Mouse (Mus musculus): ENCODE results near the gene Dgki. TPM values are rescaled to one million over a fixed set of nuclear protein-coding genes. Genes with fewer than 3 reads are reported as not detected.

The Dgki gene
- polyA plus RNA-seq, 1 experiment from 2014 or later: 0.67 TPM

- Histone ChIP-seq H3K27ac (ENCODE audit: low read length) (no peak overlapping the region), H3K4me2 (ENCODE audit: low read depth, low read length) (no peak overlapping the region), H3K9me3 (ENCODE audit: control insufficient read depth, low read length) (no peaks in the 10 kb centered on the region), H3K4me1 (replicated peaks; ENCODE audit: control insufficient read depth, insufficient read depth, low read length) (no peaks in the 10 kb centered on the region), H3K36me3 (ENCODE audit: control insufficient read depth, insufficient read depth, low read length) (no peaks in the 10 kb centered on the region), H3K27me3 (ENCODE audit: control insufficient read depth, insufficient read depth, low read depth, low read length) (peaks cover 4% of the 10 kb centered on the region), H3K9ac (ENCODE audit: low read length) (no peak overlapping the region), H3K4me3 (ENCODE audit: low read length) (no peak overlapping the region)
- no peak for ATAC-seq (ENCODE audit: low read depth)
- 84% methylated on average over 1 of the region's 1 CpGs for WGBS
Observed at GRCm38 (mm10) chr6:37306616-37307015, 6.6 kb upstream of the Dgki start.

DNA sequence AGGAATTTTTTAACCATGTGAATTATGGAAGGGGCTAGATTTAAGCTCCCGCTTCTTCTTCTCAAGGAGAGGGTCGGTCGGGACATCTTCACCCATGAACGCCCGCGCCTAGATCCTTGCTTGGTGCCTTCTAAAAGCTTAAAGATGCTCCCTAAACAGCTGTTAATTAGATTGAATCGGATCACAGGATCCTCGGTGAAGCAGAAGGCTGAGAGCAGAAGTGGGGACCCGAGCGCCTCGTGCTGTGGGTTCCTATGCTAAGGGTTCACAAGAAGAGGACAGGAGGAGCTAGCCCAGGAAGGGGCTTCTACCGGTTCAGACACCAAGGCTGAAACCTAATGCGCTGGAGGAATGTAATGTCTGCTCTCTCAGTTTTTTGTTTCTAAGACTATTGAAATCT, 508 bp upstream of the Dgki start:
- Histone ChIP-seq H3K4me2 (ENCODE audit: low read depth, low read length) (peak overlapping the region; percentile 98), H3K4me3 (ENCODE audit: low read length) (peak overlapping the region; percentile 63; the same call in 1 of the 2 replicates), H3K9ac (ENCODE audit: low read length) (no peak overlapping the region), H3K27me3 (ENCODE audit: control insufficient read depth, insufficient read depth, low read depth, low read length) (peaks cover 46% of the 10 kb centered on the region), H3K9me3 (ENCODE audit: control insufficient read depth, low read length) (no peaks in the 10 kb centered on the region), H3K4me1 (replicated peaks; ENCODE audit: control insufficient read depth, insufficient read depth, low read length) (peaks cover 11% of the 10 kb centered on the region; the same call in 1 of the 2 replicates), H3K27ac (ENCODE audit: low read length) (no peak overlapping the region), H3K36me3 (ENCODE audit: control insufficient read depth, insufficient read depth, low read length) (no peaks in the 10 kb centered on the region)
- ATAC-seq (ENCODE audit: low read depth): no peak
- WGBS: 16% methylated on average over 13 of the region's 13 CpGs

DNA sequence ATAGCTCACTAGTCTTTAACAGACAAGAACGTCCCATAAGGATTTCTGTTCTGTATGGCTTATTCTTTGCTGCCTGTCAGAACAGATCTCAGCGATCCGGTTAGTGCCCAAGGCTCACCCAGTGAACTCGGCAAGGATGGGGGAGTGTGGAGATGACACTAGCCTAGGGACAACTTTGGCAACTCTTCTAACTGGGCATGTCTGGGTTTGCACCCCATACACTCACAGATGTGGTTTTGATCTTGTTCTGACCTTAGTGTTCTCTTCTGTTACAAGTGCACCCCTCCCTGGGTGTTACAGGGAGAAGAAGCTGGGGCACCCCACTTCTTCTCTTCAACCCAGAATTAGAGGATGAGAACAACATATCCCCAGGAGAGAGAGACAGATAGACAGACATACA, 1.0 kb downstream of the Dgki start:
- H3K4me1 ChIP-seq (replicated peaks; ENCODE audit: control insufficient read depth, insufficient read depth, low read length): peaks cover 11% of the 10 kb centered on the region; the same call in 1 of the 2 replicates
- no peak for ATAC-seq (ENCODE audit: low read depth)
- no peaks in the 10 kb centered on the region for H3K9me3 ChIP-seq (ENCODE audit: control insufficient read depth, low read length)
- H3K9ac ChIP-seq (ENCODE audit: low read length): no peak overlapping the region
- peak overlapping the region; percentile 98 for H3K4me2 ChIP-seq (ENCODE audit: low read depth, low read length)
- no peaks in the 10 kb centered on the region for H3K36me3 ChIP-seq (ENCODE audit: control insufficient read depth, insufficient read depth, low read length)
- WGBS: 26% methylated on average over 4 of the region's 4 CpGs
- H3K27ac ChIP-seq (ENCODE audit: low read length): no peak overlapping the region
- peaks cover 46% of the 10 kb centered on the region for H3K27me3 ChIP-seq (ENCODE audit: control insufficient read depth, insufficient read depth, low read depth, low read length)
- H3K4me3 ChIP-seq (ENCODE audit: low read length): peak overlapping the region; percentile 63

GRCm38 (mm10) chr6:37297744-37298482, 2.1 kb downstream of the Dgki start:
- Histone ChIP-seq H3K4me3 (ENCODE audit: low read length) (no peak overlapping the region), H3K9ac (ENCODE audit: low read length) (no peak overlapping the region), H3K27ac (ENCODE audit: low read length) (no peak overlapping the region), H3K4me2 (ENCODE audit: low read depth, low read length) (no peak overlapping the region), H3K36me3 (ENCODE audit: control insufficient read depth, insufficient read depth, low read length) (no peaks in the 10 kb centered on the region), H3K4me1 (replicated peaks; ENCODE audit: control insufficient read depth, insufficient read depth, low read length) (peaks cover 11% of the 10 kb centered on the region; the same call in 1 of the 2 replicates), H3K27me3 (ENCODE audit: control insufficient read depth, insufficient read depth, low read depth, low read length) (peaks cover 46% of the 10 kb centered on the region), H3K9me3 (ENCODE audit: control insufficient read depth, low read length) (no peaks in the 10 kb centered on the region)
- no peak for ATAC-seq (ENCODE audit: low read depth)
- 49% methylated on average over 8 of the region's 8 CpGs for WGBS

DNA sequence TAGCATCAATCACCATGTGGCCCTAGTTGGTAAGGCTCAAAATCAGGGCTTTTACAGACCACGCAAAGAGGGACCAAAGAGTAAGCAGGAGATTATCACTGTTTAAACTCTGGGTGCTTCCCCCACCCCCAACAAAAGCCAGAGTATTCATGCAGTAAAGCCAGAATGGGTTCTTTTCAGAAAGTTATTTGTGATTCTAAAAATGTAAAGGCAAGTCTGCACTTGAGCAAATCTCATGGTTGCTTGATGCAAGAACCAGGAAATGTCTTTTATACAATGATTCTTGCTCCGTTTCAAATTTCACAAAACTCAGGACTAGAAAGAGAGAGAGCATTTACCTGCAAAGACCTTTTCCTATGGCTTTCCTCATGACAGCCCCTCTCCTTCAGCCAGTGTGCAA, 7.9 kb downstream of the Dgki start:
- Histone ChIP-seq H3K4me3 (ENCODE audit: low read length) (no peak overlapping the region), H3K9me3 (ENCODE audit: control insufficient read depth, low read length) (no peaks in the 10 kb centered on the region), H3K4me2 (ENCODE audit: low read depth, low read length) (no peak overlapping the region), H3K27ac (ENCODE audit: low read length) (no peak overlapping the region), H3K27me3 (ENCODE audit: control insufficient read depth, insufficient read depth, low read depth, low read length) (no peaks in the 10 kb centered on the region), H3K4me1 (replicated peaks; ENCODE audit: control insufficient read depth, insufficient read depth, low read length) (no peaks in the 10 kb centered on the region), H3K9ac (ENCODE audit: low read length) (no peak overlapping the region), H3K36me3 (ENCODE audit: control insufficient read depth, insufficient read depth, low read length) (no peaks in the 10 kb centered on the region)
- no peak for ATAC-seq (ENCODE audit: low read depth)
- 73% methylated on average over 2 of the region's 2 CpGs for WGBS

DNA sequence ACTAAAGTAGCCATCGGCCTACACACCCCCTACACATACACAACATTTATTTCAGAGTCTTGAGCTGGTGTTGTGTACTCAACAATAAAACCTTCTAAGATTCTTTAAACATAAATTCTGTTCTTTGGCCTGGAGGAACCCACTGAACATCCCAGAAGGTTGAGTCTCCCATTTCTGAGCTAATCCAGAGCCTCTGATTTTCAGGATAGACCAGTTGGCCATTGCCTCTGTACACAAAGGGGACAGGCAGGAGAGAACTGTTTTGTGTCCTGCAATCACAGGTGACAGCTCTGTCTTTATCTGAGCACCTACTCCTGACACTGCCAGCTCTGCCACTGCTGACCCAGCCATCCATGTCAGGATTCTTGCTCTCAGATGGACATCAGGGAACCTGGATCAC, 8.8 kb downstream of the Dgki start:
- no peak for ATAC-seq (ENCODE audit: low read depth)
- H3K9me3 ChIP-seq (ENCODE audit: control insufficient read depth, low read length): no peaks in the 10 kb centered on the region
- no peak overlapping the region for H3K27ac ChIP-seq (ENCODE audit: low read length)
- no peaks in the 10 kb centered on the region for H3K36me3 ChIP-seq (ENCODE audit: control insufficient read depth, insufficient read depth, low read length)
- H3K4me2 ChIP-seq (ENCODE audit: low read depth, low read length): no peak overlapping the region
- 94% methylated on average over 1 of the region's 1 CpGs for WGBS
- no peaks in the 10 kb centered on the region for H3K27me3 ChIP-seq (ENCODE audit: control insufficient read depth, insufficient read depth, low read depth, low read length)
- no peak overlapping the region for H3K4me3 ChIP-seq (ENCODE audit: low read length)
- no peaks in the 10 kb centered on the region for H3K4me1 ChIP-seq (replicated peaks; ENCODE audit: control insufficient read depth, insufficient read depth, low read length)
- H3K9ac ChIP-seq (ENCODE audit: low read length): no peak overlapping the region

- no peaks in the 10 kb centered on the region for H3K9me3 ChIP-seq (ENCODE audit: control insufficient read depth, low read length)
- H3K4me2 ChIP-seq (ENCODE audit: low read depth, low read length): no peak overlapping the region
- H3K36me3 ChIP-seq (ENCODE audit: control insufficient read depth, insufficient read depth, low read length): no peaks in the 10 kb centered on the region
- no peak overlapping the region for H3K4me3 ChIP-seq (ENCODE audit: low read length)
- H3K27ac ChIP-seq (ENCODE audit: low read length): no peak overlapping the region
- 98% methylated on average over 3 of the region's 3 CpGs for WGBS
- no peaks in the 10 kb centered on the region for H3K27me3 ChIP-seq (ENCODE audit: control insufficient read depth, insufficient read depth, low read depth, low read length)
- H3K9ac ChIP-seq (ENCODE audit: low read length): no peak overlapping the region
- no peaks in the 10 kb centered on the region for H3K4me1 ChIP-seq (replicated peaks; ENCODE audit: control insufficient read depth, insufficient read depth, low read length)
- ATAC-seq (ENCODE audit: low read depth): no peak
Observed at GRCm38 (mm10) chr6:37290691-37291090, 9.3 kb downstream of the Dgki start.

DNA sequence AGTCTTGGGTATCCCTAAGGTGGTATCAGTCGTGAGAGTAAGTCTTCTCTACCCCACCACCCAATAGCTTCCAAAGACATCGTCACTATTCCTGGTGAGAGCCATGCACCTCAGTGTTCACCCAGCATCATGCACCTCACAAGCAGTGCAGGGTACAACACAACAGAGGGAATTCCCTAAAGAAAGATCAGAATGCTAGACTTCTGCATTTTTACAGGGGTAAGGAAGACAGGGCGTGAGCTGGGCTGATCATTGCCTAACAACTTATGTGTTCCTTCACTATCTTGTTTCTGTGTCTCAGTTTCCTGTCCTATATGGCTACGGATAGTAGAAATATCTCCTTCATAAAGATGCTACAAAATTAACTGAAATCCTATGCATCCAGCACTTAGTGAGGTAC, 13.8 kb downstream of the Dgki start:
- Histone ChIP-seq H3K27ac (ENCODE audit: low read length) (no peak overlapping the region), H3K4me3 (ENCODE audit: low read length) (no peak overlapping the region), H3K27me3 (ENCODE audit: control insufficient read depth, insufficient read depth, low read depth, low read length) (no peaks in the 10 kb centered on the region), H3K9ac (ENCODE audit: low read length) (no peak overlapping the region), H3K9me3 (ENCODE audit: control insufficient read depth, low read length) (no peaks in the 10 kb centered on the region), H3K36me3 (ENCODE audit: control insufficient read depth, insufficient read depth, low read length) (no peaks in the 10 kb centered on the region), H3K4me1 (replicated peaks; ENCODE audit: control insufficient read depth, insufficient read depth, low read length) (no peaks in the 10 kb centered on the region), H3K4me2 (ENCODE audit: low read depth, low read length) (no peak overlapping the region)
- ATAC-seq (ENCODE audit: low read depth): no peak
- 83% methylated on average over 4 of the region's 4 CpGs for WGBS

DNA sequence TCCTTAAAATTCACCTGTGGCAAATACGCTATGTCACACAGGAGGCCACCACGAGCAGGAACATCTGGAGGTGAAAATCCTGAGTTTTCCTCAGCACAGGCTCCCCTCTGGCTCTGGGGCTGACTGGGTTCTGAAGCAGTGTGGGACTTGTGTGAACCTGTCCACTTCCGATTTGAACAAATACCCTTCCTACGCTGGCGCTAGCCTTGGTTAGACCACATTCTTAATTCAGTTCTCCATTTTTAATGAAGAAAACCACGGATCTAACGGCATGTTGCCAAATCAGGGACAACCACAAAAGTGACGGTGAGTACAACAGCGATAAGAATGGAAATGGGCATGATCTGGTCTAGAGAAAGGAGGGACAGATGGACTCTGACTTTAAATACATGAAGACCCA, 15.1 kb downstream of the Dgki start:
- ATAC-seq (ENCODE audit: low read depth): no peak
- H3K36me3 ChIP-seq (ENCODE audit: control insufficient read depth, insufficient read depth, low read length): no peaks in the 10 kb centered on the region
- no peak overlapping the region for H3K9ac ChIP-seq (ENCODE audit: low read length)
- no peak overlapping the region for H3K4me3 ChIP-seq (ENCODE audit: low read length)
- 89% methylated on average over 9 of the region's 9 CpGs for WGBS
- no peaks in the 10 kb centered on the region for H3K9me3 ChIP-seq (ENCODE audit: control insufficient read depth, low read length)
- no peaks in the 10 kb centered on the region for H3K27me3 ChIP-seq (ENCODE audit: control insufficient read depth, insufficient read depth, low read depth, low read length)
- no peak overlapping the region for H3K4me2 ChIP-seq (ENCODE audit: low read depth, low read length)
- H3K27ac ChIP-seq (ENCODE audit: low read length): no peak overlapping the region
- H3K4me1 ChIP-seq (replicated peaks; ENCODE audit: control insufficient read depth, insufficient read depth, low read length): no peaks in the 10 kb centered on the region

Data from lung, embryonic 16.5 days (tissue).